In the genomic region with DNA sequence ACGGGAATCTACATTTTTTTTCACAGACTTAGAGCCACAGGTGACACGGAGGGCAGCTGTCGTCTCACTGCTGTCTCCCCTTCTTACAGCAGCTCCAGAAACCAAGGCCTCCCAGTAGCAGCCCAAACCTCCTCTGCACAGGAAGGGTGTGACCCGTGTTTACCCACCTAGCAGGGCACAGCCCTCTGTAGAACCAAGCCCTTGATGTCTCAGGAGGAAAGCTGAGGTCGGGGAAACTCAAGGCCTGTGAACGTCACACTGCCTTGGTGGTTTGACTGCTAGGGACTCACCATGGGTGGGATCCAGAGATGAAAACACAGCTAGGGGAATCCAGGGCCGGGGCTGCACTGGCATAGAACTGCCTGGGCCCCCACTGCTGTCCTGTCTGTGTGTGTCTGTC, we compare ENCODE assay signal across 15 mouse cellular contexts. TPM values are rescaled to one million over a fixed set of nuclear protein-coding genes. Genes with fewer than 3 reads are reported as not detected.
DNase-seq lines count a peak whose midpoint lies in the region; ATAC-seq and TF ChIP-seq lines count a peak whose summit lies in the region.
"Had no signal": no experiment of that assay in that cellular context is flagged by ENCODE, and none has a peak within 500 bp of the region (broad histone marks: within the 10 kb centered on the region; RNA-seq: fewer than 3 reads in every experiment).

No protein-coding gene starts in this region.

- H3K9ac ChIP-seq in liver, embryonic 12.5 days = no peak overlapping the region
- no peak overlapping the region for H3K9ac ChIP-seq in liver, embryonic 11.5 days (ENCODE audit: low read depth, low read length)
- no peak overlapping the region for H3K9ac ChIP-seq in neural tube, embryonic 15.5 days (replicated peaks)
- H3K9ac ChIP-seq: hindbrain, embryonic 13.5 days; lung, embryonic 14.5 days had no signal

- H3K4me1 ChIP-seq in liver, embryonic 12.5 days = peaks cover 8% of the 10 kb centered on the region; the same call in 1 of the 2 replicates
- H3K4me1 ChIP-seq in liver, embryonic 11.5 days (replicated peaks; ENCODE audit: control insufficient read depth, insufficient read depth, low read length) = peaks cover 6% of the 10 kb centered on the region
- H3K4me1 ChIP-seq in bone marrow, adult 2 months (ENCODE audit: control insufficient read depth, insufficient read depth, low read length) = peaks cover 8% of the 10 kb centered on the region
- no peaks in the 10 kb centered on the region for H3K4me1 ChIP-seq in neural tube, embryonic 15.5 days

- H3K27me3 ChIP-seq in liver, embryonic 12.5 days (replicated peaks) = no peaks in the 10 kb centered on the region
- H3K27me3 ChIP-seq in liver, embryonic 11.5 days (replicated peaks; ENCODE audit: control insufficient read depth, insufficient read depth, low read length) = no peaks in the 10 kb centered on the region
- H3K27me3 ChIP-seq in neural tube, embryonic 15.5 days (replicated peaks) = no peaks in the 10 kb centered on the region
- H3K27me3 ChIP-seq: hindbrain, embryonic 13.5 days had no signal

- ATAC-seq in liver, embryonic 12.5 days = 0 out of 2 replicates have a peak, but pooled peaks have one; percentile 37
- ATAC-seq in liver, embryonic 11.5 days (replicated peaks; ENCODE audit: low FRiP score) = no peak
- ATAC-seq in neutrophil, adult 5-6 weeks (ENCODE audit: extremely low read depth, insufficient number of reproducible peaks, low FRiP score, poor library complexity, severe bottlenecking) = peak; percentile 75
- no peak for ATAC-seq in neural tube, embryonic 15.5 days (ENCODE audit: low FRiP score)

- no peaks in the 10 kb centered on the region for H3K36me3 ChIP-seq in liver, embryonic 12.5 days
- no peaks in the 10 kb centered on the region for H3K36me3 ChIP-seq in liver, embryonic 11.5 days (ENCODE audit: control insufficient read depth, insufficient read depth, low read length)
- no peaks in the 10 kb centered on the region for H3K36me3 ChIP-seq in neural tube, embryonic 15.5 days
- H3K36me3 ChIP-seq: hindbrain, embryonic 13.5 days had no signal

- no peak for TF ChIP-seq CTCF in bone marrow, adult 2 months (IDR thresholded peaks at IDR 0.05; ENCODE audit: control insufficient read depth, insufficient read depth, low read length)

- TF ChIP-seq POLR2A in bone marrow, adult 2 months (IDR thresholded peaks at IDR 0.05; ENCODE audit: borderline replicate concordance, control insufficient read depth, low read depth, low read length) = no peak

- no peak for DNase-seq in liver, embryonic 11.5 days (ENCODE audit: low spot score)
- peak; percentile 73 to 80 for DNase-seq in thymus, postnatal 10 days (ENCODE audit: low spot score in 2 of 2)
- no peak for DNase-seq in cerebellum, adult 18-20 months
- DNase-seq in embryo, embryonic 9.5 days (ENCODE audit: extremely low spot score) = no peak
- DNase-seq: embryo, embryonic 11 days; kidney, postnatal 4 days; lung, embryonic 14.5 days; right cerebral cortex, adult 18-20 months had no signal

- no peak overlapping the region for H3K27ac ChIP-seq in liver, embryonic 12.5 days
- H3K27ac ChIP-seq in liver, embryonic 11.5 days (ENCODE audit: low read depth, low read length) = no peak overlapping the region
- peak overlapping the region; percentile 59 for H3K27ac ChIP-seq in bone marrow, adult 2 months (ENCODE audit: control insufficient read depth, insufficient read depth, low read depth, low read length, poor library complexity)
- no peak overlapping the region for H3K27ac ChIP-seq in neural tube, embryonic 15.5 days (replicated peaks)
- H3K27ac ChIP-seq: hindbrain, embryonic 13.5 days had no signal

- no peak overlapping the region for H3K4me3 ChIP-seq in liver, embryonic 12.5 days
- no peak overlapping the region for H3K4me3 ChIP-seq in liver, embryonic 11.5 days (ENCODE audit: low read depth, low read length)
- no peak overlapping the region for H3K4me3 ChIP-seq in bone marrow, adult 2 months (replicated peaks; ENCODE audit: control insufficient read depth, low read depth, low read length)
- H3K4me3 ChIP-seq in neural tube, embryonic 15.5 days (replicated peaks) = no peak overlapping the region
- H3K4me3 ChIP-seq: hindbrain, embryonic 13.5 days; myocyte had no signal

- no peaks in the 10 kb centered on the region; the same call in 1 of the 2 replicates for H3K9me3 ChIP-seq in liver, embryonic 12.5 days (replicated peaks)
- H3K9me3 ChIP-seq in liver, embryonic 11.5 days (ENCODE audit: control insufficient read depth, low read length) = no peaks in the 10 kb centered on the region
- no peaks in the 10 kb centered on the region for H3K9me3 ChIP-seq in neural tube, embryonic 15.5 days (replicated peaks)
- H3K9me3 ChIP-seq: hindbrain, embryonic 13.5 days had no signal

- no peak overlapping the region for H3K4me2 ChIP-seq in liver, embryonic 12.5 days
- no peak overlapping the region for H3K4me2 ChIP-seq in liver, embryonic 11.5 days
- H3K4me2 ChIP-seq in neural tube, embryonic 15.5 days = no peak overlapping the region
- H3K4me2 ChIP-seq: hindbrain, embryonic 13.5 days; lung, embryonic 14.5 days had no signal

- WGBS in liver, embryonic 12.5 days (ENCODE audit: insufficient replicate concordance) = 45% methylated on average over 7 of the region's 7 CpGs
- WGBS in liver, embryonic 11.5 days = 59% methylated on average over 7 of the region's 7 CpGs
- 26% methylated on average over 7 of the region's 7 CpGs for WGBS in bone marrow, adult 2 months
- WGBS in neural tube, embryonic 15.5 days = 82% methylated on average over 7 of the region's 7 CpGs

RNA-seq across cellular contexts. Expression of gene Rasa3, which starts 9.0 kb away (rescaled TPM):
- polyA plus RNA-seq in liver, embryonic 12.5 days (2016; fragmentation: Nextera tagmentation; extraction: Ambion mirVana) = 29.2 and 30.8 TPM in 2 replicates
- polyA plus RNA-seq in liver, embryonic 11.5 days (2014; fragmentation: Nextera tagmentation; extraction: Ambion mirVana) = 37.2 and 38.2 TPM in 2 replicates
- polyA plus RNA-seq in bone marrow, adult 2 months (2011; ENCODE audit: insufficient read depth, insufficient read length, low replicate concordance, missing spikeins) = 61.8 and 136 TPM in 2 replicates
- total RNA-seq in neutrophil, adult 5-6 weeks (2017) = 437 and 443 TPM in 2 replicates
- polyA plus RNA-seq in neural tube, embryonic 15.5 days (2015; fragmentation: Nextera tagmentation; extraction: Ambion mirVana) = 38.8 and 39.3 TPM in 2 replicates

RNA-seq across cellular contexts. Expression of gene Cfap97d2, which starts 19.3 kb away (rescaled TPM):
- not detected in 2 replicates for polyA plus RNA-seq in liver, embryonic 12.5 days (2016; fragmentation: Nextera tagmentation; extraction: Ambion mirVana)
- 0.19 TPM in 1 of 2 replicates, not detected in the other for polyA plus RNA-seq in liver, embryonic 11.5 days (2014; fragmentation: Nextera tagmentation; extraction: Ambion mirVana)
- polyA plus RNA-seq in bone marrow, adult 2 months (2011; ENCODE audit: insufficient read depth, insufficient read length, low replicate concordance, missing spikeins) = 2.8 TPM in 1 of 2 replicates, not detected in the other
- total RNA-seq in neutrophil, adult 5-6 weeks (2017) = not detected in 2 replicates
- polyA plus RNA-seq in neural tube, embryonic 15.5 days (2015; fragmentation: Nextera tagmentation; extraction: Ambion mirVana) = 0.83 and 1.4 TPM in 2 replicates
- total RNA-seq: granulocyte monocyte progenitor cell, adult 5-6 weeks had no signal
- polyA plus RNA-seq: lung, embryonic 14.5 days had no signal

Comparison
In these comparisons a context has a peak if more than half of its experiments do, and no peak if none do; other contexts are left out.
1. ATAC-seq: peak in liver, embryonic 12.5 days (single experiment) and neutrophil, adult 5-6 weeks (single experiment); none in liver, embryonic 11.5 days (single experiment) and neural tube, embryonic 15.5 days (single experiment).
2. DNase-seq: peak in thymus, postnatal 10 days (2 of 2); none in liver, embryonic 11.5 days (single experiment), cerebellum, adult 18-20 months (0 of 2) and embryo, embryonic 9.5 days (single experiment).